Mouse (Mus musculus): ENCODE measurements around the gene Lims1. TPM values are rescaled to one million over a fixed set of nuclear protein-coding genes. Genes with fewer than 3 reads are reported as not detected.

The Lims1 gene
- total and polyA plus RNA-seq, 2 experiments from 2014 or later: 43.6 to 51.7 TPM

- no peaks in the 10 kb centered on the region for H3K36me3 ChIP-seq (ENCODE audit: insufficient read depth)
- no peak overlapping the region for H3K9ac ChIP-seq
- 51% methylated on average over 14 of the region's 14 CpGs for WGBS
- no peak overlapping the region for H3K4me2 ChIP-seq (ENCODE audit: low read depth)
- ATAC-seq (no peak), DNase-seq (no peak)
- H3K4me3 ChIP-seq (ENCODE audit: low read depth, low read length): no peak overlapping the region
- no peak overlapping the region for H3K27ac ChIP-seq (ENCODE audit: low read depth, low read length)
- H3K9me3 ChIP-seq (ENCODE audit: low read length): no peaks in the 10 kb centered on the region
- TF ChIP-seq CTCF (IDR thresholded peaks at IDR 0.05; ENCODE audit: low read depth): no peak
- no peaks in the 10 kb centered on the region for H3K27me3 ChIP-seq (ENCODE audit: insufficient read depth, low read length)
- peaks cover 22% of the 10 kb centered on the region for H3K4me1 ChIP-seq (ENCODE audit: insufficient read depth)
Measured at GRCm38 (mm10) chr10:58371279-58371842, 48.1 kb downstream of the Lims1 start.

DNA sequence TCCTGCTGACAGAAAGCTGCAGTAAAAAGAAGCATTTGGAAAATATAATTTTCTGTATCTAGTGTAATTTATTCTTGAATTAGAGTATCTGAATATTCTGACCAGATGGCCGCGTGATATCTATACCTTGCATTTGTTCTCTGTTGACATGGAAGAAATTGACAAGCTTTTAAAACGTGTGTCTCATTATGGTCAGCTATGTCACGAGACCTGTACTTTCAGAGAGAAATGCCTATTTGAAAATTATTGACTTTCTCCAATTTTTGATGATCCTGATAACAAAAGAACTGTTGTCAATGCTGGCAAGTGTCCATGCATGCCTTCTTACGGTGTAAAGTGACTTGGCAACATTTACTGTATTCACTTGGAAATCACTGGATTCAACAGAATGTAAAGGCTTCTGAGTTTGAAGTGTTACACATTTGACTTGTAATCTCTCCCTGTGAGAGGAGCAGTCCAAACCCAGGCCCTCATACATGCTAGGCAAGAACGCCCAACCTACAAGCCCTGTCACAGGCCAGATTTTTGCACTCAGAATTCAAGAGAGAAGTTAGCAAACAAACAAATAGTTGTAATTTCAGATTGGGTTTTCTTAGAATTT is 49.3 kb downstream of the Lims1 start:
- TF ChIP-seq CTCF (IDR thresholded peaks at IDR 0.05; ENCODE audit: low read depth): no peak
- H3K27me3 ChIP-seq (ENCODE audit: insufficient read depth, low read length): no peaks in the 10 kb centered on the region
- no peak overlapping the region for H3K4me2 ChIP-seq (ENCODE audit: low read depth)
- H3K4me3 ChIP-seq (ENCODE audit: low read depth, low read length): no peak overlapping the region
- ATAC-seq (peak; percentile 48; the same call in 1 of the 2 replicates), DNase-seq (peak; percentile 66)
- H3K9ac ChIP-seq: no peak overlapping the region
- no peak overlapping the region; the same call in 1 of the 2 replicates for H3K27ac ChIP-seq (ENCODE audit: low read depth, low read length)
- peaks cover 22% of the 10 kb centered on the region for H3K4me1 ChIP-seq (ENCODE audit: insufficient read depth)
- H3K36me3 ChIP-seq (ENCODE audit: insufficient read depth): no peaks in the 10 kb centered on the region
- no peaks in the 10 kb centered on the region for H3K9me3 ChIP-seq (ENCODE audit: low read length)
- WGBS: 38% methylated on average over 6 of the region's 6 CpGs

- DNase-seq (no peak), ATAC-seq (no peak)
- no peak for TF ChIP-seq CTCF (IDR thresholded peaks at IDR 0.05; ENCODE audit: low read depth)
- Histone ChIP-seq H3K27ac (ENCODE audit: low read depth, low read length) (no peak overlapping the region), H3K9ac (no peak overlapping the region), H3K27me3 (ENCODE audit: insufficient read depth, low read length) (no peaks in the 10 kb centered on the region), H3K4me2 (ENCODE audit: low read depth) (no peak overlapping the region), H3K4me3 (ENCODE audit: low read depth, low read length) (no peak overlapping the region), H3K4me1 (ENCODE audit: insufficient read depth) (peaks cover 19% of the 10 kb centered on the region), H3K9me3 (ENCODE audit: low read length) (no peaks in the 10 kb centered on the region), H3K36me3 (ENCODE audit: insufficient read depth) (no peaks in the 10 kb centered on the region)
Measured at GRCm38 (mm10) chr10:58373829-58374228, 50.6 kb downstream of the Lims1 start.

DNA sequence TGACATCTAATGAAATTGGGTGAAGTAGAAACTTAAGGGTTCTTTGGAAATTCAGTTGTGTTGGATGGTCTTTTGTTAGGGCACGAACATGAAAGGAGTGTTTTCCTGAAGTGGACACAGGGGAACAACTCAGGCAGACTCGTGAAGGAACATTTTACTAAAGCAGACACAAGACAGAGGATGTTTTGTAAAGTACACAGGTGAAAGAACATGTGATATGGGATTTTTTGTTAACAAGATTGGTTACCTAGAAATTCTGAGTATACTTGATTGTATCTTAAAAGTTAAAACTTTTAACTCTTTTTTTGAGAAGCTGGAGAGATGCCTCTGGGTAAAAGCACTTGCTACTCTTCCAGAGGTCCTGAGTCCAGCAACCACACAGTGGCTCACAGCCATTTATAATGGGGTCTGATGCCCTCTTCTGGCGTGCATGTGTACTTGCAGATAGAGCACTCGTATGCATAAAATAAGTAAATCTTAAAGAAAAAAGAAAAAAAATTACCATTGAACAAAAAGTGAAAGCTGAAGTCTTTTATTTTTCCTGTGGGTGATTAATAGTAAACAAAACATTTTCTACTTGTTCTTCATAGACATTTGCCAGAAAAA is 54.4 kb downstream of the Lims1 start:
- peak; percentile 32 for DNase-seq
- H3K4me2 ChIP-seq (ENCODE audit: low read depth): no peak overlapping the region
- ATAC-seq: peak; percentile 65; the same call in 1 of the 2 replicates
- TF ChIP-seq CTCF (IDR thresholded peaks at IDR 0.05; ENCODE audit: low read depth): peak; percentile 64
- H3K27me3 ChIP-seq (ENCODE audit: insufficient read depth, low read length): no peaks in the 10 kb centered on the region
- no peaks in the 10 kb centered on the region for H3K36me3 ChIP-seq (ENCODE audit: insufficient read depth)
- H3K9me3 ChIP-seq (ENCODE audit: low read length): no peaks in the 10 kb centered on the region
- H3K4me1 ChIP-seq (ENCODE audit: insufficient read depth): peaks cover 8% of the 10 kb centered on the region; the same call in 1 of the 2 replicates
- no peak overlapping the region for H3K4me3 ChIP-seq (ENCODE audit: low read depth, low read length)
- WGBS: 23% methylated on average over 4 of the region's 4 CpGs
- no peak overlapping the region for H3K27ac ChIP-seq (ENCODE audit: low read depth, low read length)
- no peak overlapping the region for H3K9ac ChIP-seq

GRCm38 (mm10) chr10:58378380-58378779 is 55.1 kb downstream of the Lims1 start:
- no peak overlapping the region for H3K4me3 ChIP-seq (ENCODE audit: low read depth, low read length)
- DNase-seq (no peak), ATAC-seq (no peak)
- no peak overlapping the region for H3K4me2 ChIP-seq (ENCODE audit: low read depth)
- no peak overlapping the region for H3K27ac ChIP-seq (ENCODE audit: low read depth, low read length)
- TF ChIP-seq CTCF (IDR thresholded peaks at IDR 0.05; ENCODE audit: low read depth): no peak
- H3K9ac ChIP-seq: no peak overlapping the region
- peaks cover 10% of the 10 kb centered on the region; the same call in 1 of the 2 replicates for H3K4me1 ChIP-seq (ENCODE audit: insufficient read depth)
- WGBS: 60% methylated on average over 1 of the region's 1 CpGs
- H3K27me3 ChIP-seq (ENCODE audit: insufficient read depth, low read length): no peaks in the 10 kb centered on the region
- no peaks in the 10 kb centered on the region for H3K9me3 ChIP-seq (ENCODE audit: low read length)
- H3K36me3 ChIP-seq (ENCODE audit: insufficient read depth): no peaks in the 10 kb centered on the region

DNA sequence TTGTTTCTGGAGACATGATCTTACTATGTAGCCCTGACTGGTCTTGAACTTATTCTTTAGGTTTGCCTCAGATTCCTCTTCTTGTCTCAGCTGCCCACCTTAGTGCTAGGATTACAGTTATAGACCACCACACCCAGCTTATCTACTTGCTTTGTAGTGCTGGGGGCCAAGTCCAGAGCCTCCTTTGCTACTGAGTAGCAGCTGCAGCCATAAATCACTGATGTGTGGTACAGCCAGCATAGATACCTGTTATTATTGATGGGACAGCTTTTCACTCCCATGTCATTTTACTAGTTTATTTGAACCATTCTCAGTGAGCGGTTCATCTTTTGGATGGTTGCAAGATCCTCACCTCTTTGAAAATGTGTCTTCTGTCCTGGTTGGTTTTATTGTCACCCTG is 56.4 kb downstream of the Lims1 start:
- no peak overlapping the region for H3K4me2 ChIP-seq (ENCODE audit: low read depth)
- H3K4me1 ChIP-seq (ENCODE audit: insufficient read depth): peaks cover 22% of the 10 kb centered on the region
- H3K36me3 ChIP-seq (ENCODE audit: insufficient read depth): no peaks in the 10 kb centered on the region
- no peaks in the 10 kb centered on the region for H3K27me3 ChIP-seq (ENCODE audit: insufficient read depth, low read length)
- H3K4me3 ChIP-seq (ENCODE audit: low read depth, low read length): no peak overlapping the region
- H3K9me3 ChIP-seq (ENCODE audit: low read length): no peaks in the 10 kb centered on the region
- TF ChIP-seq CTCF (IDR thresholded peaks at IDR 0.05; ENCODE audit: low read depth): no peak
- ATAC-seq: no peak
- no peak for DNase-seq
- no peak overlapping the region for H3K27ac ChIP-seq (ENCODE audit: low read depth, low read length)
- WGBS: 100% methylated on average over 1 of the region's 1 CpGs
- H3K9ac ChIP-seq: no peak overlapping the region

- Histone ChIP-seq H3K4me2 (ENCODE audit: low read depth) (no peak overlapping the region), H3K27me3 (ENCODE audit: insufficient read depth, low read length) (no peaks in the 10 kb centered on the region), H3K27ac (ENCODE audit: low read depth, low read length) (0 out of 2 replicates have a peak overlapping the region, but pooled peaks have one; percentile 51), H3K9me3 (ENCODE audit: low read length) (no peaks in the 10 kb centered on the region), H3K36me3 (ENCODE audit: insufficient read depth) (no peaks in the 10 kb centered on the region), H3K9ac (no peak overlapping the region), H3K4me1 (ENCODE audit: insufficient read depth) (peaks cover 22% of the 10 kb centered on the region), H3K4me3 (ENCODE audit: low read depth, low read length) (no peak overlapping the region)
- 91% methylated on average over 1 of the region's 1 CpGs for WGBS
- DNase-seq (no peak), ATAC-seq (no peak)
- TF ChIP-seq CTCF (IDR thresholded peaks at IDR 0.05; ENCODE audit: low read depth): no peak
Measured at GRCm38 (mm10) chr10:58381904-58382303, 58.6 kb downstream of the Lims1 start.

Data from forebrain, postnatal 0 days (tissue).